Mouse (Mus musculus): Measurements from ENCODE around the gene Haus3. TPM values are rescaled to one million over a fixed set of nuclear protein-coding genes. Genes with fewer than 3 reads are reported as not detected.

Haus3 gene
- total and polyA plus RNA-seq, 2 experiments from 2014 or later: 7.6 to 10.3 TPM

- 48% methylated on average over 4 of the region's 4 CpGs for WGBS
- H3K4me2 ChIP-seq (ENCODE audit: low read depth, low read length, poor library complexity, severe bottlenecking): no peak overlapping the region
- H3K4me1 ChIP-seq (ENCODE audit: insufficient read depth, low read length): peaks cover 10% of the 10 kb centered on the region
- H3K36me3 ChIP-seq (ENCODE audit: insufficient read depth, low read length): no peaks in the 10 kb centered on the region; the same call in 1 of the 2 replicates
- no peak overlapping the region for H3K4me3 ChIP-seq (ENCODE audit: low read depth, low read length)
- ATAC-seq (ENCODE audit: low FRiP score): no peak
- no peak overlapping the region for H3K27ac ChIP-seq (ENCODE audit: low read depth, low read length)
- TF ChIP-seq CTCF (IDR thresholded peaks at IDR 0.05): no peak
- peak; percentile 57 for DNase-seq (ENCODE audit: low spot score)
- H3K9ac ChIP-seq (replicated peaks; ENCODE audit: low read length, poor library complexity, severe bottlenecking): no peak overlapping the region
- no peaks in the 10 kb centered on the region for H3K27me3 ChIP-seq (ENCODE audit: insufficient read depth, low read length)
- H3K9me3 ChIP-seq (ENCODE audit: low read length): no peaks in the 10 kb centered on the region
Measured at GRCm38 (mm10) chr5:34191021-34191420, 21.7 kb upstream of the Haus3 start.

DNA sequence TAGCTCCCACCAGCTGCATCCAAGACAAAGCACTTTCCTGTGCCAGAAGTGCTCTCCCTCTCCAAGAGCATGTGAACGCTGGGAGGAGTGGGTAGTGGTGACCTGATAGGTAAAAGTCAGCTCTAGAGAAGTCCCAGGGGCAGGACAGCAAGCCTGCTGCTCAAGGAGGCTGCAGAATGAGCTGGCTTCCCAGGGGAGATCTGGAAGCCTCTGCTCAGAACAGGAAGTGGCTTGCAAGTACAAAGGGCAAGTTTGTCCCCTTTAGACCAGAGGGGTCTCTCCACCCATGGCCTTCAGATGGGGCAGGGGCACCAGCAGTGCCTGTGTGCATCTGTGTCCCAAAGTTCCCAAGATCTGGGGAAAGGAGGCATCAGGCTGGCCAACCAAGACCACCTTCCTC lies 20.2 kb upstream of the Haus3 start:
- DNase-seq (ENCODE audit: low spot score) (no peak), ATAC-seq (ENCODE audit: low FRiP score) (no peak)
- H3K4me2 ChIP-seq (ENCODE audit: low read depth, low read length, poor library complexity, severe bottlenecking): no peak overlapping the region
- H3K9ac ChIP-seq (replicated peaks; ENCODE audit: low read length, poor library complexity, severe bottlenecking): no peak overlapping the region
- WGBS: 67% methylated on average over 1 of the region's 1 CpGs
- no peaks in the 10 kb centered on the region; the same call in 1 of the 2 replicates for H3K36me3 ChIP-seq (ENCODE audit: insufficient read depth, low read length)
- H3K9me3 ChIP-seq (ENCODE audit: low read length): no peaks in the 10 kb centered on the region
- no peak overlapping the region for H3K4me3 ChIP-seq (ENCODE audit: low read depth, low read length)
- no peaks in the 10 kb centered on the region for H3K27me3 ChIP-seq (ENCODE audit: insufficient read depth, low read length)
- peaks cover 25% of the 10 kb centered on the region for H3K4me1 ChIP-seq (ENCODE audit: insufficient read depth, low read length)
- no peak for TF ChIP-seq CTCF (IDR thresholded peaks at IDR 0.05)
- no peak overlapping the region for H3K27ac ChIP-seq (ENCODE audit: low read depth, low read length)

DNA sequence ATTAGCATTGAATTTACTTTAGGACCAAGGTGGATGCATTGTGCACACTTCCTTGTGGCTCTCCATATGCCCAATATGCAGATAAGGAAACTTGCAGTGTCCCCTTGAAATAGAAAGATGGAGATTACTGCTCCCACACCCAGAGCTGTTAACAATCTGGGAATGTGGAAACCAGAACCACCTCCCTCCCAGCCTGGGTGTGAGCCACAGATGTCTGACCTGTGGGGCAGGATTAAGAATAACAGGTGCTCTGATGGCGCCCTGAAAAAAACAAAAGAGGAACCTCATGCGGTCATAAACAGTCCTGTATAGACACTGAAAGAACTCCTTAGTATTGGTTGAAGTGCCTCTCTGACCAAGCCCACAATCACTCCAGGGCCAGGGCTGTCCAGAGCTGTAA lies 19.5 kb upstream of the Haus3 start:
- Histone ChIP-seq H3K4me3 (ENCODE audit: low read depth, low read length) (no peak overlapping the region), H3K36me3 (ENCODE audit: insufficient read depth, low read length) (peaks cover 4% of the 10 kb centered on the region; the same call in 1 of the 2 replicates), H3K27ac (ENCODE audit: low read depth, low read length) (peak overlapping the region; percentile 79; the same call in 1 of the 2 replicates), H3K9me3 (ENCODE audit: low read length) (no peaks in the 10 kb centered on the region), H3K27me3 (ENCODE audit: insufficient read depth, low read length) (no peaks in the 10 kb centered on the region), H3K4me2 (ENCODE audit: low read depth, low read length, poor library complexity, severe bottlenecking) (peak overlapping the region; percentile 53), H3K9ac (replicated peaks; ENCODE audit: low read length, poor library complexity, severe bottlenecking) (no peak overlapping the region), H3K4me1 (ENCODE audit: insufficient read depth, low read length) (peaks cover 31% of the 10 kb centered on the region)
- no peak for TF ChIP-seq CTCF (IDR thresholded peaks at IDR 0.05)
- DNase-seq (ENCODE audit: low spot score) (no peak), ATAC-seq (ENCODE audit: low FRiP score) (no peak)
- 76% methylated on average over 2 of the region's 2 CpGs for WGBS

GRCm38 (mm10) chr5:34187601-34188316 lies 18.4 kb upstream of the Haus3 start, which contains the start of gene Mxd4:
Gene Mxd4, minus strand, starts transcription at chr5:34187720.
- Histone ChIP-seq H3K4me3 (ENCODE audit: low read depth, low read length) (peak within 1 kb of the TSS; percentile 93), H3K4me1 (ENCODE audit: insufficient read depth, low read length) (peaks cover 41% of the 10 kb centered on the region), H3K27me3 (ENCODE audit: insufficient read depth, low read length) (no peaks in the 10 kb centered on the region), H3K9ac (replicated peaks; ENCODE audit: low read length, poor library complexity, severe bottlenecking) (peak within 1 kb of the TSS; percentile 91), H3K36me3 (ENCODE audit: insufficient read depth, low read length) (peaks cover 12% of the 10 kb centered on the region; the same call in 1 of the 2 replicates), H3K27ac (ENCODE audit: low read depth, low read length) (peak within 1 kb of the TSS; percentile 91), H3K9me3 (ENCODE audit: low read length) (no peaks in the 10 kb centered on the region), H3K4me2 (ENCODE audit: low read depth, low read length, poor library complexity, severe bottlenecking) (peak within 1 kb of the TSS; percentile 97)
- WGBS: under 1% methylated on average over 59 of the region's 60 CpGs
- DNase-seq (ENCODE audit: low spot score): peak; percentile 100
- ATAC-seq (ENCODE audit: low FRiP score): peak; percentile 98
- no peak for TF ChIP-seq CTCF (IDR thresholded peaks at IDR 0.05)

GRCm38 (mm10) chr5:34186961-34187391 lies 17.6 kb upstream of the Haus3 start:
- Histone ChIP-seq H3K27me3 (ENCODE audit: insufficient read depth, low read length) (no peaks in the 10 kb centered on the region), H3K36me3 (ENCODE audit: insufficient read depth, low read length) (peaks cover 16% of the 10 kb centered on the region; the same call in 1 of the 2 replicates), H3K9me3 (ENCODE audit: low read length) (no peaks in the 10 kb centered on the region), H3K4me3 (ENCODE audit: low read depth, low read length) (peak overlapping the region; percentile 93), H3K27ac (ENCODE audit: low read depth, low read length) (peak overlapping the region; percentile 91), H3K9ac (replicated peaks; ENCODE audit: low read length, poor library complexity, severe bottlenecking) (peak overlapping the region; percentile 91), H3K4me1 (ENCODE audit: insufficient read depth, low read length) (peaks cover 43% of the 10 kb centered on the region), H3K4me2 (ENCODE audit: low read depth, low read length, poor library complexity, severe bottlenecking) (peak overlapping the region; percentile 97)
- WGBS: 1% methylated on average over 39 of the region's 46 CpGs
- peak; percentile 42 for DNase-seq (ENCODE audit: low spot score)
- TF ChIP-seq CTCF (IDR thresholded peaks at IDR 0.05): no peak
- peak; percentile 8; the same call in 1 of the 2 replicates for ATAC-seq (ENCODE audit: low FRiP score)

- peak overlapping the region; percentile 91 for H3K9ac ChIP-seq (replicated peaks; ENCODE audit: low read length, poor library complexity, severe bottlenecking)
- H3K27ac ChIP-seq (ENCODE audit: low read depth, low read length): peak overlapping the region; percentile 91; the same call in 1 of the 2 replicates
- H3K4me3 ChIP-seq (ENCODE audit: low read depth, low read length): peak overlapping the region; percentile 93
- no peaks in the 10 kb centered on the region for H3K27me3 ChIP-seq (ENCODE audit: insufficient read depth, low read length)
- 54% methylated on average over 2 of the region's 2 CpGs for WGBS
- ATAC-seq (ENCODE audit: low FRiP score) (no peak), DNase-seq (ENCODE audit: low spot score) (no peak)
- H3K9me3 ChIP-seq (ENCODE audit: low read length): no peaks in the 10 kb centered on the region
- TF ChIP-seq CTCF (IDR thresholded peaks at IDR 0.05): no peak
- H3K4me2 ChIP-seq (ENCODE audit: low read depth, low read length, poor library complexity, severe bottlenecking): peak overlapping the region; percentile 97
- H3K4me1 ChIP-seq (ENCODE audit: insufficient read depth, low read length): peaks cover 43% of the 10 kb centered on the region
- H3K36me3 ChIP-seq (ENCODE audit: insufficient read depth, low read length): peaks cover 16% of the 10 kb centered on the region; the same call in 1 of the 2 replicates
Measured at GRCm38 (mm10) chr5:34186391-34186790, 17.1 kb upstream of the Haus3 start.
